Mouse (Mus musculus) megakaryocyte, embryonic 14.5 days (primary cell): ENCODE measurements around the gene Cdc42bpg. TPM values are rescaled to one million over a fixed set of nuclear protein-coding genes. Genes with fewer than 3 reads are reported as not detected.
"Not testable (repeated sequence)": the region's sequence is repeated elsewhere in the genome, so short reads cannot be mapped to it uniquely, and the experiment has no call there.

ENCODE experiments used
- H3K27me3 ChIP-seq: replicated peaks from 2 replicates; pipeline ENCODE3; 2012; ENCODE audit warnings: inconsistent platforms
- H3K36me3 ChIP-seq: replicated peaks from 2 replicates; pipeline ENCODE3; 2012; ENCODE audit warnings: low read length, inconsistent platforms, mixed read lengths
- H3K4me1 ChIP-seq: 2 replicates; pipeline ENCODE4 v1.6.1; 2012; ENCODE audit warnings: inconsistent platforms
- H3K4me3 ChIP-seq: replicated peaks from 2 replicates; pipeline ENCODE3; 2012; ENCODE audit warnings: moderate library complexity, mild to moderate bottlenecking, inconsistent platforms
- H3K9me3 ChIP-seq: 2 replicates; pipeline ENCODE4 v1.6.1; 2012; ENCODE audit warnings: inconsistent platforms
- FLI1 ChIP-seq: IDR thresholded peaks from 2 replicates; pipeline ENCODE4 v1.6.1; 2012; ENCODE audit warnings: low read length, inconsistent platforms, mixed read lengths
- GATA1 ChIP-seq: IDR thresholded peaks from 3 replicates; pipeline ENCODE4 v1.6.1; 2012; ENCODE audit warnings: mixed read lengths, low read length, inconsistent platforms, borderline replicate concordance
- polyA plus RNA-seq: library from polyadenylated mRNA; stranded (reverse); fragments of >175 nt; gene quantifications from 2 replicates; pipeline ENCODE4 v1.2.3, GENCODE M21; 2012; ENCODE audit warnings: low replicate concordance; ENCODE audit not compliant: insufficient read depth

The Cdc42bpg gene
- polyA plus RNA-seq, 1 experiment: 4.8 TPM

DNA sequence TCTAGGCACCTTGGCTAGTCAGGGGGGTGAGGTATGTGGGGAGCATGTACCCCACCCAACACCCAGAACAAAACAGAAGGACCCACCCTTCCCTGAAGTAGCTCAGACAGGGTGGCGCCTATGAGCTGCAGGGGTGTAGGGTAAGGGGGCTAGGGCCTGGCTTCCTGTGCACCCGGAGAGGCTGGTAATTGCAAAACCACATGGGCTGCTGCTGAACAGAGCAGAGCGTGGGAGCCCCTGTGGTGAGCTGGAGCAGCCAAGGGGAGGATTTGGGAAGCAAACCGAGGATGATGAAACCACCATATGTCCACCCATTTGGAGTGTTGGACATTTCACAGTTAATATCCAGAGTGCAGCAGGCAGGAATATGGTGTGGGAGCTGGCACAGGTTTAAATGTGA, 3.7 kb upstream of the Cdc42bpg start:
- H3K4me3 ChIP-seq: peak overlapping the region; percentile 35
- no peaks in the 10 kb centered on the region for H3K9me3 ChIP-seq
- no peak for TF ChIP-seq GATA1
- no peak for TF ChIP-seq FLI1
- peaks cover 59% of the 10 kb centered on the region for H3K36me3 ChIP-seq
- H3K4me1 ChIP-seq: peaks cover 99% of the 10 kb centered on the region
- H3K27me3 ChIP-seq: peaks cover 4% of the 10 kb centered on the region

DNA sequence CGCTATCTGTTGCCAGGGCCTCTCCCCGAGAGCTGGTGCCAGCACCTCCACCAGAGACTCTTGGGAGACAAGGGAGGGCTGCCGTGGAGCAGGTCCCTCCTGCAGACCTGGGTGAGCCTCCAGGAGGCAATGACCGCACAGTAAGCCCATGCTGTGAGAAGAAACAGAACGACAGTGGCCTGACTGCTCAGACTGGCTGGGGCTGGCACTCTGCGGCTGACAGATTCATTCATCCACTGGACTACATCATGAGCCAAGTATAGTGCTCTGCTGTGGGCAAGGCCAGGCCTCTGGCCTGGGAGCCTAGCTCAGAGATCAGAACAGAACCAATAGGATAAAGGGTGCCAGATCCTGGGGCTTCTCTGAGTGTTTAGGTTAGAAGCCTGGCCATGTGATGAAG, 2.4 kb upstream of the Cdc42bpg start:
- Histone ChIP-seq H3K4me1 (peaks cover 95% of the 10 kb centered on the region), H3K9me3 (no peaks in the 10 kb centered on the region)

DNA sequence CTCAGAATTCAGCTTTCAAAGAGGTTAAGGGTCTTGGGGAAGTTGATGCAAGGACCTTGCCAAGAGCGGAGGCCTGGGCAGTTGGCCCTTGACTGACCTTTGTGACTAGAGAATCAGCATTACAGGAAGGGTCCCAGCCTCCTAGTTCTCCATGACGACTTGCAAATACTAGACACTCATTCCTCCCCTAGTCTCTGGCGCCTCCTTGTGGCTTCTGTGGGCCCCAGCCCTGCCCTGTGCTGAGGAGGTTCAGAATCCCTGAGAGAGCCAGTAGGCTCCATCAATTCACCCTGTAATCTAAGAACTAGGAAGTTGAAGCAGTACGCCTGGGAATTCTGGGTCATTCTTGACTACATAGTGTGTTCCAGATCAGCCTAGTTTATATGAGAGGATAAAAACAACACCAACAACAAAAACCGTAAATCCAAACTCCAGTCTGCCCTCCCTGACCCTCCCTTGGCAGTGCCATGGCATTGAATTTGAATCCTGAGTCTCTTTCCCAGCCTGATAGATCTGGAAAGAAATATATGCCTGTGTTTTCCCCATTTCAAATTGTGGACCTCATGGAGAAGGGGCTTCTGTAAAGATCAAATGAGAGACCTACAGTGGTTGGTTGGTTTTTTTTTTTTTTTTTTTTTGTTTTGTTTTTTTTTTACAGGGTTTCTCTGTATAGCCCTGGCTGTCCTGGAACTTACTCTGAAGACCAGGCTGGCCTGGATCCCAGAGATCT, 1.3 kb upstream of the Cdc42bpg start:
- no peak for TF ChIP-seq GATA1
- no peak for TF ChIP-seq FLI1
- no peak overlapping the region for H3K4me3 ChIP-seq
- H3K36me3 ChIP-seq: peaks cover 38% of the 10 kb centered on the region
- H3K9me3 ChIP-seq: no peaks in the 10 kb centered on the region
- peaks cover 84% of the 10 kb centered on the region for H3K4me1 ChIP-seq
- peaks cover 17% of the 10 kb centered on the region for H3K27me3 ChIP-seq

More for the DNA sequence above, 2.4 kb upstream of the Cdc42bpg start:
- Histone ChIP-seq H3K27me3 (peaks cover 14% of the 10 kb centered on the region), H3K36me3 (peaks cover 46% of the 10 kb centered on the region), H3K4me3 (no peak overlapping the region)
- TF ChIP-seq FLI1 (no peak), GATA1 (no peak)

DNA sequence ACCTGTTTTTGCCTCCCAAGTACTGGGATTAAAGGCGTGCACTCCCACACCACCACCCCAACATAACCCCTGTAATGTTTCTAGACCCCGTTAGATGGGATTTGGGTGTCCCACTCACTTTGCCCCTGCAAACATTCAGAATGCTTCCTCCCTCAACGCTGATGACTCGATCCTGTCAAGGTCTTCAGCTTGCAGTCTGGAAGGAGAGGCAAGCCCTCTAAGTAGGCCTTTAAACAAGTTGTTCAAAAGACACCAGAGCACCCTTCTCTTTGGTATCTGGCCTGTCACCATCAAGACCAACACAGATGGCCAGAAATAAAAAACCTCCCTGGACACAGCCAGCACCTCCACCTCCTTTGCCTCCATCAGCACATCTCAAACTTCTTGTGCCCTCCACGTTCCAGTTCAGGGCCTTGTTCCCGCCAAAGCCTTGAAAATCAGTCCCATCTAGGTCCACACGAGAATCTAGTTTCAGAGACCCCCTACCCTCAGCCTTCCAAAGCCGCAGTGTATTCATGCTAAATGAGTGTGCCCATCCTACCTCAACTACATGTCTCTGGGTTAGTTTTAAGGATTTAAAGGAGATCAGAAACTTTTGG, 640 bp upstream of the Cdc42bpg start:
- Histone ChIP-seq H3K27me3 (peaks cover 22% of the 10 kb centered on the region), H3K9me3 (no peaks in the 10 kb centered on the region), H3K36me3 (peaks cover 38% of the 10 kb centered on the region), H3K4me1 (peaks cover 80% of the 10 kb centered on the region), H3K4me3 (peak overlapping the region; percentile 92)
- TF ChIP-seq FLI1 (no peak), GATA1 (no peak)

GRCm38 (mm10) chr19:6306586-6306985, 330 bp downstream of the Cdc42bpg start:
- Histone ChIP-seq H3K9me3 (no peaks in the 10 kb centered on the region), H3K27me3 (peaks cover 27% of the 10 kb centered on the region), H3K36me3 (peaks cover 39% of the 10 kb centered on the region), H3K4me3 (peak overlapping the region; percentile 92), H3K4me1 (peaks cover 71% of the 10 kb centered on the region)
- TF ChIP-seq GATA1 (no peak), FLI1 (no peak)

- TF ChIP-seq FLI1 (no peak), GATA1 (no peak)
- Histone ChIP-seq H3K9me3 (no peaks in the 10 kb centered on the region), H3K4me1 (peaks cover 57% of the 10 kb centered on the region), H3K27me3 (peaks cover 32% of the 10 kb centered on the region), H3K36me3 (peaks cover 37% of the 10 kb centered on the region), H3K4me3 (peak overlapping the region; percentile 34)
These were observed 1.7 kb downstream of the Cdc42bpg start for GRCm38 (mm10) chr19:6307733-6308531.

GRCm38 (mm10) chr19:6310181-6310580, 3.9 kb downstream of the Cdc42bpg start:
- TF ChIP-seq GATA1 (no peak), FLI1 (no peak)
- peaks cover 41% of the 10 kb centered on the region for H3K4me1 ChIP-seq
- H3K9me3 ChIP-seq: no peaks in the 10 kb centered on the region
- peaks cover 45% of the 10 kb centered on the region for H3K27me3 ChIP-seq
- H3K36me3 ChIP-seq: peaks cover 53% of the 10 kb centered on the region
- peak overlapping the region; percentile 40 for H3K4me3 ChIP-seq

- H3K36me3 ChIP-seq: peaks cover 69% of the 10 kb centered on the region
- H3K27me3 ChIP-seq: peaks cover 50% of the 10 kb centered on the region
- H3K4me3 ChIP-seq, H3K9me3 ChIP-seq: not testable (repeated sequence)
- H3K4me1 ChIP-seq: peaks cover 25% of the 10 kb centered on the region
These were observed 5.5 kb downstream of the Cdc42bpg start for GRCm38 (mm10) chr19:6311783-6312182.

- no peak overlapping the region for H3K4me3 ChIP-seq
- peaks cover 89% of the 10 kb centered on the region for H3K36me3 ChIP-seq
- H3K9me3 ChIP-seq: no peaks in the 10 kb centered on the region
- peaks cover 13% of the 10 kb centered on the region; the same call in 1 of the 2 replicates for H3K4me1 ChIP-seq
- TF ChIP-seq FLI1: no peak
- TF ChIP-seq GATA1: no peak
- H3K27me3 ChIP-seq: peaks cover 52% of the 10 kb centered on the region
These were observed 7.5 kb downstream of the Cdc42bpg start for GRCm38 (mm10) chr19:6313796-6314195.

DNA sequence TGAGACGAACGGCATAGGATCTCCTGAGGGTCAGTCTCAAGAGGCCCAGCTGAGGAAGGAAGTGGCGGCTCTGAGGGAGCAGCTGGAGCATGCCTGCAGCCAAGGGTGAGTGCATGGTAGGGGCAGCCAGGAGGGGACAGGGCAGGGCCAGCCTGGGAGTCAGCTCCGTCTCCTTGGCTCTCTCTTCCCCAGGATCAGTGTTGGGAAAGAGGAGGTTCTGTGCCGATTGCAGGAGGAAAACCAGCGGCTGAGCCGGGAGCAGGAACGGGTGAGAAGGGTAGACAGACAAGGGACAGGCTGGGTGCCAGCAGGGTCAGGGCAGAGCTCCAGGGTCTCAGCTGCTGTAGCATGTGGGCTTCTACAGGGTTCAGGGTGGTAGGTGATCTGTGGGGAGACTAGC, 8.3 kb downstream of the Cdc42bpg start:
- Histone ChIP-seq H3K27me3 (peaks cover 53% of the 10 kb centered on the region), H3K4me3 (no peak overlapping the region), H3K36me3 (peaks cover 94% of the 10 kb centered on the region), H3K9me3 (no peaks in the 10 kb centered on the region), H3K4me1 (peaks cover 13% of the 10 kb centered on the region; the same call in 1 of the 2 replicates)
- TF ChIP-seq FLI1 (no peak), GATA1 (no peak)
